Mouse (Mus musculus) C2C12 (cell line): Measurements from ENCODE around the gene Mc3r. TPM values are rescaled to one million over a fixed set of nuclear protein-coding genes. Genes with fewer than 3 reads are reported as not detected.

Experiments
- H3K27me3 ChIP-seq: one replicate; pipeline ENCODE4 v1.6.1; 2011; ENCODE audit not compliant: control insufficient read depth, insufficient read depth, insufficient read length
- H3K36me3 ChIP-seq: one replicate; pipeline ENCODE4 v1.6.1; 2011; ENCODE audit not compliant: control insufficient read depth, insufficient read depth
- H3K4me3 ChIP-seq: one replicate; pipeline ENCODE4 v1.5.1; 2011; ENCODE audit warnings: mild to moderate bottlenecking, control low read depth; ENCODE audit not compliant: poor library complexity, insufficient read depth, severe bottlenecking
- H3K79me2 ChIP-seq: one replicate; pipeline ENCODE4 v1.6.1; 2011; ENCODE audit not compliant: control insufficient read depth, insufficient read depth
- H3K79me3 ChIP-seq: one replicate; pipeline ENCODE4 v1.6.1; 2011; ENCODE audit warnings: low read depth, control low read depth
- H3ac ChIP-seq: one replicate; pipeline ENCODE3; 2011; ENCODE audit warnings: low read depth; ENCODE audit not compliant: control insufficient read depth, insufficient read length
- CEBPB ChIP-seq: IDR thresholded peaks from one replicate; pipeline ENCODE4 v1.6.1; 2011; ENCODE audit warnings: low read depth, mild to moderate bottlenecking, control low read depth, moderate library complexity
- CTCF ChIP-seq: IDR thresholded peaks from one replicate; pipeline ENCODE4 v1.5.1; 2011; ENCODE audit not compliant: control insufficient read depth, insufficient read depth, insufficient read length
- FOSL1 ChIP-seq: IDR thresholded peaks from one replicate; pipeline ENCODE4 v1.8.0; 2011; ENCODE audit warnings: mild to moderate bottlenecking, low read length; ENCODE audit not compliant: poor library complexity, insufficient read depth, severe bottlenecking
- MAX ChIP-seq: IDR thresholded peaks from one replicate; pipeline ENCODE4 v1.6.1; 2011; ENCODE audit warnings: mild to moderate bottlenecking, control low read depth
- MYOD1 ChIP-seq: IDR thresholded peaks from one replicate; pipeline ENCODE4 v1.6.1; 2011; ENCODE audit warnings: low read depth; ENCODE audit not compliant: control insufficient read depth, insufficient read length
- MYOG ChIP-seq: IDR thresholded peaks from one replicate; pipeline ENCODE4 v1.6.1; 2011; ENCODE audit not compliant: control insufficient read depth, insufficient read length; ENCODE audit errors: extremely low read depth
- USF1 ChIP-seq: IDR thresholded peaks from one replicate; pipeline ENCODE4 v1.6.1; 2011; ENCODE audit warnings: low read depth, mild to moderate bottlenecking, control low read depth, moderate library complexity
- polyA plus RNA-seq: library from polyadenylated mRNA; unstranded; fragments of >200 nt; fragmentation: generic; extraction: Trizol; gene quantifications from one replicate; pipeline ENCODE4 v1.2.1, GENCODE M21; 2012; ENCODE audit warnings: missing spikeins

The Mc3r gene
- polyA plus RNA-seq, 1 experiment: 0.01 TPM

- Histone ChIP-seq H3K4me3 (no peak overlapping the region), H3K36me3 (no peaks in the 10 kb centered on the region), H3K79me2 (no peaks in the 10 kb centered on the region), H3K27me3 (no peaks in the 10 kb centered on the region), H3K79me3 (no peaks in the 10 kb centered on the region), H3ac (no peak overlapping the region)
- TF ChIP-seq FOSL1 (no peak), MYOD1 (no peak), USF1 (no peak), CEBPB (no peak), MYOG (no peak)
These were observed 32.0 kb upstream of the Mc3r start for GRCm38 (mm10) chr2:172216163-172216915.

- Histone ChIP-seq H3K36me3 (no peaks in the 10 kb centered on the region), H3K79me3 (no peaks in the 10 kb centered on the region), H3K27me3 (no peaks in the 10 kb centered on the region), H3K4me3 (no peak overlapping the region), H3ac (no peak overlapping the region), H3K79me2 (no peaks in the 10 kb centered on the region)
- no peak for TF ChIP-seq CEBPB
- no peak for TF ChIP-seq MYOG
- no peak for TF ChIP-seq FOSL1
- TF ChIP-seq USF1: no peak
- TF ChIP-seq CTCF: no peak
- no peak for TF ChIP-seq MYOD1
- TF ChIP-seq MAX: no peak
These were observed 30.4 kb upstream of the Mc3r start for GRCm38 (mm10) chr2:172217886-172218285.

GRCm38 (mm10) chr2:172219186-172219585 lies 29.1 kb upstream of the Mc3r start:
- Histone ChIP-seq H3ac (no peak overlapping the region), H3K79me2 (no peaks in the 10 kb centered on the region), H3K27me3 (peaks cover 7% of the 10 kb centered on the region), H3K4me3 (no peak overlapping the region), H3K79me3 (no peaks in the 10 kb centered on the region), H3K36me3 (no peaks in the 10 kb centered on the region)
- TF ChIP-seq MYOG (no peak), CEBPB (no peak), CTCF (no peak), FOSL1 (no peak), USF1 (no peak), MAX (no peak), MYOD1 (no peak)

- TF ChIP-seq USF1 (no peak), CTCF (peak; percentile 81)
- H3K4me3 ChIP-seq: no peak overlapping the region
- no peaks in the 10 kb centered on the region for H3K79me2 ChIP-seq
- H3ac ChIP-seq: no peak overlapping the region
- peaks cover 7% of the 10 kb centered on the region for H3K27me3 ChIP-seq
- H3K79me3 ChIP-seq: no peaks in the 10 kb centered on the region
- no peaks in the 10 kb centered on the region for H3K36me3 ChIP-seq
These were observed 26.5 kb upstream of the Mc3r start for GRCm38 (mm10) chr2:172221656-172222393.

- no peaks in the 10 kb centered on the region for H3K79me3 ChIP-seq
- no peak for TF ChIP-seq MYOG
- TF ChIP-seq FOSL1: no peak
- TF ChIP-seq MAX: no peak
- TF ChIP-seq CTCF: no peak
- TF ChIP-seq USF1: no peak
- no peak for TF ChIP-seq MYOD1
- no peak for TF ChIP-seq CEBPB
- H3K4me3 ChIP-seq: no peak overlapping the region
- no peaks in the 10 kb centered on the region for H3K79me2 ChIP-seq
- H3ac ChIP-seq: no peak overlapping the region
- no peaks in the 10 kb centered on the region for H3K36me3 ChIP-seq
- peaks cover 7% of the 10 kb centered on the region for H3K27me3 ChIP-seq
These were observed 25.9 kb upstream of the Mc3r start for GRCm38 (mm10) chr2:172222394-172222785.

GRCm38 (mm10) chr2:172222891-172223290 lies 25.4 kb upstream of the Mc3r start:
- H3K36me3 ChIP-seq: no peaks in the 10 kb centered on the region
- H3K4me3 ChIP-seq: no peak overlapping the region
- H3K79me3 ChIP-seq: no peaks in the 10 kb centered on the region
- TF ChIP-seq USF1 (no peak), CTCF (no peak), MYOD1 (no peak), MAX (no peak), CEBPB (no peak), FOSL1 (no peak), MYOG (no peak)
- H3K79me2 ChIP-seq: no peaks in the 10 kb centered on the region
- peaks cover 7% of the 10 kb centered on the region for H3K27me3 ChIP-seq
- H3ac ChIP-seq: no peak overlapping the region
